Mouse (Mus musculus) limb, embryonic 14.5 days (tissue): ENCODE data around the gene AI464131. TPM values are rescaled to one million over a fixed set of nuclear protein-coding genes. Genes with fewer than 3 reads are reported as not detected.

Experiments
- ATAC-seq: fragments of 200-750 bp; cut with Nextera tagmentation; 2 replicates; pipeline ENCODE4 v1.8.0; 2017; ENCODE audit warnings: low read depth, moderate number of reproducible peaks, moderate TSS enrichment; ENCODE audit not compliant: low FRiP score
- DNase-seq: peaks from one replicate; pipeline ENCODE4 v3.0.0-alpha.2; 2015; ENCODE audit warnings: low spot score
- H3K27ac ChIP-seq: fragments of 300-500 bp; sonication (generic); replicated peaks from 2 replicates; pipeline ENCODE4 v1.5.1; 2014; ENCODE audit warnings: low read depth, mild to moderate bottlenecking, low read length, moderate library complexity, mixed read lengths
- H3K27me3 ChIP-seq: fragments of 300-500 bp; sonication (generic); 2 replicates; pipeline ENCODE4 v1.6.1; 2014; ENCODE audit warnings: low read length, mixed read lengths; ENCODE audit not compliant: control insufficient read depth, insufficient read depth
- H3K36me3 ChIP-seq: fragments of 300-500 bp; sonication (generic); 2 replicates; pipeline ENCODE4 v1.6.1; 2014; ENCODE audit warnings: mild to moderate bottlenecking, low read length, moderate library complexity, mixed read lengths; ENCODE audit not compliant: control insufficient read depth, insufficient read depth
- H3K4me1 ChIP-seq: fragments of 300-500 bp; sonication (generic); 2 replicates; pipeline ENCODE4 v1.6.1; 2014; ENCODE audit warnings: antibody characterized with exemption, low read length, mixed read lengths; ENCODE audit not compliant: control insufficient read depth, insufficient read depth
- H3K4me2 ChIP-seq: fragments of 300-500 bp; sonication (generic); replicated peaks from 2 replicates; pipeline ENCODE4 v1.6.1; 2014; ENCODE audit warnings: low read depth, mild to moderate bottlenecking, low read length, moderate library complexity; ENCODE audit not compliant: severe bottlenecking
- H3K4me3 ChIP-seq: fragments of 300-500 bp; sonication (generic); replicated peaks from 2 replicates; pipeline ENCODE4 v1.5.1; 2014; ENCODE audit warnings: low read length
- H3K9ac ChIP-seq: fragments of 300-500 bp; sonication (generic); 2 replicates; pipeline ENCODE4 v1.6.1; 2014; ENCODE audit warnings: mild to moderate bottlenecking, low read depth, low read length, moderate library complexity; ENCODE audit not compliant: severe bottlenecking
- H3K9me3 ChIP-seq: fragments of 300-500 bp; sonication (generic); 2 replicates; pipeline ENCODE4 v1.6.1; 2016; ENCODE audit warnings: low read length; ENCODE audit not compliant: control insufficient read depth
- POLR2A ChIP-seq: fragments of 200-500 bp; IDR thresholded peaks from 2 replicates; pipeline ENCODE4 v1.8.0; 2012; ENCODE audit warnings: inconsistent platforms, mild to moderate bottlenecking, moderate library complexity, borderline replicate concordance; ENCODE audit not compliant: insufficient read depth, insufficient read length; ENCODE audit errors: extremely low read depth
- whole genome bisulfite sequencing: fragments of 180-500 bp; shearing (Covaris S2); extraction: QIAGEN DNeasy Blood & Tissue Kit; methylation state at CpG from one replicate; pipeline ENCODE4 v1.1.7; 2014; 5-methylcytosine and 5-hydroxymethylcytosine counted together
- polyA plus RNA-seq, 2 experiments: library from polyadenylated mRNA; depleted of rRNA in 1 of 2; stranded (reverse) in 1 of 2; unstranded in 1 of 2; fragments of >200 nt; fragmentation: Nextera tagmentation in 1 of 2; extraction: Ambion mirVana in 1 of 2; gene quantifications; 2 replicates each; pipeline versions ENCODE4 v1.2.1 to v1.2.3; 2012 to 2014

The AI464131 gene
- polyA plus RNA-seq, 2 experiments, result 5.4 to 5.9 TPM

GRCm38 (mm10) chr4:41523839-41524238 is 21.0 kb upstream of the AI464131 start:
- no peak for ATAC-seq

GRCm38 (mm10) chr4:41522788-41523187 is 19.9 kb upstream of the AI464131 start:
- ATAC-seq (no peak), DNase-seq (no peak)
- no peaks in the 10 kb centered on the region for H3K36me3 ChIP-seq
- 39% methylated on average over 5 of the region's 5 CpGs for WGBS
- no peak overlapping the region for H3K4me2 ChIP-seq
- no peak for TF ChIP-seq POLR2A
- no peaks in the 10 kb centered on the region for H3K4me1 ChIP-seq
- H3K9me3 ChIP-seq, result no peaks in the 10 kb centered on the region
- H3K27ac ChIP-seq, result no peak overlapping the region
- no peak overlapping the region for H3K9ac ChIP-seq
- H3K27me3 ChIP-seq, result 0 out of 2 replicates have a peak, but pooled peaks cover 15% of the 10 kb centered on the region
- H3K4me3 ChIP-seq, result no peak overlapping the region

More at GRCm38 (mm10) chr4:41523839-41524238, 21.0 kb upstream of the AI464131 start:
- Histone ChIP-seq H3K4me3 (no peak overlapping the region), H3K4me2 (no peak overlapping the region), H3K9me3 (no peaks in the 10 kb centered on the region), H3K27me3 (peaks cover 15% of the 10 kb centered on the region; the same call in 1 of the 2 replicates), H3K36me3 (no peaks in the 10 kb centered on the region), H3K4me1 (no peaks in the 10 kb centered on the region), H3K9ac (no peak overlapping the region), H3K27ac (no peak overlapping the region)
- WGBS, result 76% methylated on average over 7 of the region's 7 CpGs
- no peak for DNase-seq
- no peak for TF ChIP-seq POLR2A

- no peaks in the 10 kb centered on the region for H3K4me1 ChIP-seq
- 90% methylated on average over 6 of the region's 6 CpGs for WGBS
- DNase-seq (no peak), ATAC-seq (no peak)
- H3K27me3 ChIP-seq, result 0 out of 2 replicates have a peak, but pooled peaks cover 14% of the 10 kb centered on the region
- H3K9me3 ChIP-seq, result no peaks in the 10 kb centered on the region
- H3K27ac ChIP-seq, result no peak overlapping the region
- no peak overlapping the region for H3K4me3 ChIP-seq
- no peak overlapping the region for H3K9ac ChIP-seq
- H3K36me3 ChIP-seq, result no peaks in the 10 kb centered on the region
- no peak for TF ChIP-seq POLR2A
- H3K4me2 ChIP-seq, result no peak overlapping the region
Observed at GRCm38 (mm10) chr4:41522136-41522535, 19.3 kb upstream of the AI464131 start.

GRCm38 (mm10) chr4:41520641-41521040 is 17.8 kb upstream of the AI464131 start:
- DNase-seq (no peak), ATAC-seq (no peak)
- H3K27me3 ChIP-seq, result 0 out of 2 replicates have a peak, but pooled peaks cover 4% of the 10 kb centered on the region
- no peak for TF ChIP-seq POLR2A
- WGBS, result 32% methylated on average over 14 of the region's 14 CpGs
- no peak overlapping the region for H3K4me2 ChIP-seq
- no peak overlapping the region for H3K27ac ChIP-seq
- H3K9ac ChIP-seq, result no peak overlapping the region
- no peaks in the 10 kb centered on the region for H3K9me3 ChIP-seq
- no peaks in the 10 kb centered on the region for H3K4me1 ChIP-seq
- H3K4me3 ChIP-seq, result no peak overlapping the region
- no peaks in the 10 kb centered on the region for H3K36me3 ChIP-seq

GRCm38 (mm10) chr4:41519195-41519594 is 16.3 kb upstream of the AI464131 start:
- Histone ChIP-seq H3K9ac (no peak overlapping the region), H3K4me2 (no peak overlapping the region), H3K36me3 (no peaks in the 10 kb centered on the region), H3K4me3 (no peak overlapping the region), H3K9me3 (no peaks in the 10 kb centered on the region), H3K4me1 (no peaks in the 10 kb centered on the region), H3K27me3 (0 out of 2 replicates have a peak, but pooled peaks cover 4% of the 10 kb centered on the region), H3K27ac (no peak overlapping the region)
- no peak for TF ChIP-seq POLR2A
- DNase-seq, result no peak
- WGBS, result 91% methylated on average over 5 of the region's 5 CpGs
- ATAC-seq, result no peak
